Mouse (Mus musculus): ENCODE measurements at regions not wholly inside any gene's neighbourhood (a gene's known extent, or its start where the extent isn't known, plus 50 kb on each side); places are given as distances from the start of the nearest gene placed in this dataset.

DNA sequence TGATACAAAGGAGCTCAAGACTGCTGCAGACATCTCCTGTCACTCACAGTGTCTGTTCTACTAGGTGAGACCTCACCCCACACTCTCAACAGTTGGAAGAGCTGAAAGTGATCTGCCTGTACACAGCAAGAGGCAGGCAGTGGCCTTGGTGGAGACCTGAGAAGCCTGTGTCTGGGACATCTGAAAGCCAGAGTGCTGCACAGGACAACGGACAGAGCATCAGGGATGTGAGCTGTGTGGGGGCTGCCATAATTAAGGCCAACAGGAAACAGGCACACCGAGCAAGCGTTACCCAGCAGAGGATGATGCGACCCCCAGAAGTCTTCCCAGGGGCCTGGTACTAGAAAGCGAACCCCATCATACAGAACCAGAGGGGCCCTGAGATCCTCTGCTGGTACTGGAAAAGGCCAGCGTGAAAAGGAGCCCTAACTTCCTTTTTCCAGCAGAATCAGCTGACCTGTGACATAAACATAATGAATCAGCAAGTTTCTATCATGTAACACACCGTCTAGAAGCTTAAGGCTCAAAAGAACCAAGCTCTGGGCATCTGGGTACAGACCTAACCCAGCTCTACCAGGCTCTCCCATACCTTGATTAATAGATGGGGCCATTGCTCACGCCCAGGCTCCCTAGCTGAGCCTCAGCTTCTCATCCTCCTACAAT lies 105.7 kb downstream of the Plxna1 start:
- TF ChIP-seq USF2 (conservative IDR thresholded peaks at IDR 0.05; ENCODE audit: low read depth, low read length) (0 out of 2 replicates have a peak, but pooled peaks have one; percentile 15), MEF2A (IDR thresholded peaks at IDR 0.05; ENCODE audit: borderline replicate concordance, low read depth, low read length) (no peak), CTCF (conservative IDR thresholded peaks at IDR 0.05 in 1 of 2, IDR thresholded peaks at IDR 0.05 in 1 of 2; ENCODE audit: low read depth in 2 of 2, low read length in 2 of 2) (no peak), POLR2A (IDR thresholded peaks at IDR 0.05; ENCODE audit: low read depth, low read length) (no peak), NRF1 (IDR thresholded peaks at IDR 0.05; ENCODE audit: low read depth, low read length) (no peak), HCFC1 (IDR thresholded peaks at IDR 0.05; ENCODE audit: low read depth, low read length) (no peak), MXI1 (IDR thresholded peaks at IDR 0.05; ENCODE audit: low read depth, low read length) (no peak), MAFK (IDR thresholded peaks at IDR 0.05; ENCODE audit: insufficient replicate concordance, low read length) (peak; percentile 91), ZC3H11A (IDR thresholded peaks at IDR 0.05; ENCODE audit: low read depth, low read length) (no peak), NELFE (IDR thresholded peaks at IDR 0.05; ENCODE audit: low read depth, low read length) (no peak), ETS1 (conservative IDR thresholded peaks at IDR 0.05; ENCODE audit: low read depth, low read length) (peak; percentile 66), USF1 (IDR thresholded peaks at IDR 0.05; ENCODE audit: low read depth, low read length) (no peak)

All from CH12.LX (cell line).